Mouse (Mus musculus): ENCODE results near the gene Tmub2.

The Tmub2 gene

DNA sequence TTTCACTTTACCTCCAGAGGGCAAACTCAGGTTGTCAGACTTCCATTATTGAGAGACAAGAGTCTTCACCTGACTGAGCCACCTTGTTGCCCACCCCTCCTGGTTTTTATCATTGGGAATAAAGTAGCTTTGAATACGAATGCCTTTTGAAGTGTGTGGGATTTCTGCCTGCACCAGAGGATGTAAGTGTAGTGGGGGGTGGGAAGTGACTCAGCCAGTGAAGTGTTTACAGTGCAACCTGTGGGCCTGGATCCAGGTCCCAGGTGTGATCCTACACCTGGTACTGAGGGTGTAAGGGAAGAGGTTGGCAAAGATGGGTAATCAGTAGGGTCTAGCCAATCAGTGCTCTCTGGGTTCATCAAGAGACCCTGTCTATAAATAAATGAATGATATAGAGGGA is 38.8 kb downstream of the Tmub2 start:
- DNase-seq (ENCODE audit: low read depth, low spot score): no peak

DNA sequence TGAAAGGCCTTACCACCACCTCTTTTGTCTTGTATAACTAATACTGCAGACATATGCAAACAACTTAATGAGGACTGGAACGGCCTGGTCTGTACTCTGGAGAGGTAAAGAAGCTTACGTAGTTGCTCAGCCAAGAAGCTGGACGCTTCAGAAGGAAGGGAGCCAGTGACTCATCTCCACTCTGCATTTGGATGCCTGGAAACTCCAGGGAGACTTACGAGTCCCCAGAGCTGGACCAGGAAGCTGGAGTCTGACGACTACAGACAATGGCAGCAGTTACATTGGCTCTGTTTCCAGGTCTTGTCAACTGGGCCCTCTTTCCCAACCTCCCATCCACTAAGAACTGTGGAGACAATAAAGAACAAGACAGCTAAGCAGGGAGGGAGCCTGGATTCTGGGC is 42.5 kb downstream of the Tmub2 start:
- no peak for DNase-seq (ENCODE audit: low read depth, low spot score)

DNA sequence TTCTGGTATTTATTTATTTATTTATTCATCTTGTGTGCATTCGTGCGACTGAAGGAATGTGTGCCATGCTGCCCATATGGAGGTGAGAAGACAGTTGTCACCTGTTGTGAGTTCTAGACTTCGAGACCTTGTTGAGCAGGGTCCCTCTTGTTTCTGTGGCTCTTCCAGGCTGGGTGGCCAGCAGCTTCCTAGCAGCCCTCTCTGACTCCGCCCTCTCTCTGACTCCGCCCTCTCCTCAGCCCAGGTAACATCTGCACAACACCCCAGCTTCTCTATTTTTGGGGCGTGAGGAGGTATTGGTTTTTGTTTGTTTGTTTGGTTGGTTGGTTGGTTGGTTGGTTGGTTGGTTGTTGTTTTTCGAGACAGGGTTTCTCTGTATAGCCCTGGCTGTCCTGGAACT is 43.1 kb downstream of the Tmub2 start:
- no peak for DNase-seq (ENCODE audit: low read depth, low spot score)

DNA sequence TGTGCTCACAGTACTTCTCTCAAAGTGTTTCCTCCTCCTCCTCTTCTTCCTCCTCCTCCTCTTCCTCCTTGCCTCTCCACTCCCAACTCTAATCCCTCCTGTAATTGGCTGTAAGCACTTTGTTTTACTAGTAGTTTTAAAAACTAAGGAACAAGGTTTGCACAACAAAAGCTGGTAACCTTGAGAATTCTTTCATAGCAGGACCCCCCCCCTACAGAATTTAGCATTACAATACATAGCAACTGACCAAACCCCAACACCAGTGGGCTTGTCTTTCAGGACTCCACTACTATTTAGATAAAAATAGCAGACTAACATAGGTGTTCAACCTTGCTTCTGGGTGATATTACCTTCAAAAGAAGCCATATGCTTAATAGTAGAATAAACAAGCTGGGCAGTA is 44.8 kb downstream of the Tmub2 start:
- DNase-seq (ENCODE audit: low read depth, low spot score): no peak

DNA sequence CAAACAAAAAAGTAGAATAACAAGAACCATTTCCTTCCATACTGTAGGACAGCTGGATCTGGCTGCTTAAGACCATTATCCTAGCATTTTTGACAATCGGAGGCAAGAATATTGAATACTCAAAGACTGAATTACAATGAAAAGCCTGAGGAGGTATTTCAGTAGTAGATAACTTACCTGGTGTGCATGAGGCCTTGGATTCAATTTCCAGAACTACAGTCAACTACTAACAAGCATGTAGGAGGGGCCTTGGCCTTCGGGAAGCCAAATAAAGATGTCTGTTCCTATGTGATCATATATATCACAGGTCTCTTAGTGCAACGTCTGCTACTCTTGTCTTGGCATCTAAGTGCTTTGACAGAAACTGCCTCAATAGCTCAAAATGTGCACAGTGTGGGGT is 45.3 kb downstream of the Tmub2 start:
- DNase-seq (ENCODE audit: low read depth, low spot score): no peak

DNA sequence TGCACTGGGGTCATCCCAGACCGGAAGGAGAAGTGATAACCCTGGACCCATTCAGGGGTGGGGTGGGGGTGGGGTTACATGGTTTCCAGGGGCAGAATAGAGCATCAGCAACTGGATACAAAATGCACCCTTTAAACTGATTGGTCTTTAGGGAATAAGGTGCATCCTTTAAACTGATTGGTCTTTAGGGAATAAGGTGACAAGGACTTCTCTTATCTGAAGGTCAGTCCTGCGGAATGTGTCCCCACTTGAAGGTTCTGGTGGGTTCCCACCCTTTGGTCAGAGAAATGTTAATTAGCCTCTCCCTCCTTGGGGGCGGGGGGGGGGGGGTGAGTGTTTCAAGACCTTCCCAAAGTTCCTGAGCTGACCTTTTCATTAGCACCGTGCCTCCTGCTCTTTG is 47.1 kb downstream of the Tmub2 start:
- DNase-seq (ENCODE audit: low read depth, low spot score): no peak

DNA sequence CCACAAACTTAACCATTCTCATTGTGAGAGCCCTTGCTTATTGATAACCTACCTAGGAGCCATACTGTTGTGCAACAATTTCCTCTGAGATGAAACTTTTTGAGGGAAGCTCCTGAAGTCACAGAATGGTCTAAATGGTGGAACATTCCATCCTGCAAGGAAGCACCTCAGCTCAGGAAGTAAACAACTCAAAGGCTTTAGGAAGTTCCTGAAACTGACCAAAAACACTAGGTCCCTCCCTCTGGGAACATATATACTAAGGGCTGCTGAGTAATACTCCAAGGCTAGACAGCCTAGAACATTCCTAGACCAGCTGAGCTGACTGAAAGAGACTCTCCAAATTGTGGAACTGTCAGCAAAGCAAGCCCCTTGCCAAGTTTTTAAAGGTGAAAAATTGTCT is 48.3 kb downstream of the Tmub2 start:
- DNase-seq (ENCODE audit: low read depth, low spot score): no peak

DNA sequence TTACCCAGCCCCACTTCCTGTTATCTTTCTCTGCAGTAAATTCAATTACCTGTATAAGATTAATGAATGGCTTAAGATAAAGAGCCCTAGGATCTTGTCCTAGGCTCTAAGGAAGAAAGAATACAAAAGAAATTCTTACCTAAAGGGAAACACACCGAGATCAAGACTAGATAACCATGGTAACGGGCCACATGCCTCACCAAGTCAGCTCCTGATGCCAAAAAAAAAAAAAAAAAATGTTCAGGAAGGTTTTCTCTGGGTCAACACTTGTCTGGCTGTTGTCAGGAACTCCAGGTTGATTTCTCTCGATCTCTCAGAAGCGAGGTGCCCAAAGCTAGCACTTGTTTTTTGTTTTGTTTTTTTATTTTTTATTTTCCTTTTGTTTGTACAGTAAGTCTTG is 49.3 kb downstream of the Tmub2 start:
- no peak for DNase-seq (ENCODE audit: low read depth, low spot score)

DNA sequence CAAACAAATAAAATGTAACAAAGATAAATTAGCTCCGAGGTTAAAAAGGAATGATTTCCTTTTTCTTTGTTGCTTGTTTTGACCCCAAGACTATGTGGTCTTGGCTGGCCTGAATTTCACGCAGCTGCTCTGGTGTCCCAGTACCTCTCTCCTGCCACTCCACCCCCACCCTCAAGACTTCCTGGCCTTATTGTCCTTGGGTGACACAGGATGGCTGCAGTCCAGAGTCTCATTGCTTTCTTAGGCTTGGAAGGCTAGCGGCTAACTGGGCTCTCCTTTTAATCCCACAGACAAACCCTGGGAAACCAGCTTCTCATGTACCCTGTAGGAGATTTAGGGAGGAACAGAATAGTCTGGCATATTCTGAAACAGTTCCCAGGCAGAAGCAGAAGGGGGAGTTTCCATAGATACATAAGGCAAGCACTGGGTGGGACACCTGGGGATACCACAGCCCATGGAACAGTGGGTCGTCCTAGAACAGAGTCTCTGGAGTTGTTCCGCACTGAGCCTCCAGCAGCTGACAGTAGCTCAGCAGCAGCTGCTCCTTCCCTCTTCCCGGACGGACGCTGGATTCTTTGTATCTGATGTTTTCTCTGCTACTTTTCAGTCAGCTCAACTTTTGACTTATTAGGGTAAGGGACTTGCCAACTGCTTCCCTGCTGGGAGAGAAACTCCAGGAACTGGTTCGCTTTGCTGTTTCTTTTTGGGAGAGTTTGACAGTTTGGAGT is 50.4 kb downstream of the Tmub2 start:
- DNase-seq (ENCODE audit: low read depth, low spot score): no peak

DNA sequence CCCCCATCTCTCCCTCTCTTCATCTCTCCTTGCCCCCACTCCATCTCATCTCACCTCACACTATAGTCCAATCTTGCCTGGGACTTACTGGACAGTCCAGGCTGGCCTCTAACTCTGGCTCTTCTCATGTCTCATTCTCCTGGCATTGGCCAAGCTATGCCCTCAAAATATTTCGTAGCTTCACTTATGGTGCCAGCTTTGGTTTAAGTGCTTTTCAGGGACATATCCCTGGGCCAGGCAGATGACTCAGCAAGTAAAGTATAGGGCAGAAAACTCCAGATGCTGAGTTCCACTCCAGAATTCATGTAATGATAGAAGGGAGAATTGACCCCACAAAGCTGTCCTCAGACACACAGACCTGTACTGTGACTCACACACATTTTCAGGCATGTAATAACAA is 51.5 kb downstream of the Tmub2 start:
- no peak for DNase-seq (ENCODE audit: low read depth, low spot score)

DNA sequence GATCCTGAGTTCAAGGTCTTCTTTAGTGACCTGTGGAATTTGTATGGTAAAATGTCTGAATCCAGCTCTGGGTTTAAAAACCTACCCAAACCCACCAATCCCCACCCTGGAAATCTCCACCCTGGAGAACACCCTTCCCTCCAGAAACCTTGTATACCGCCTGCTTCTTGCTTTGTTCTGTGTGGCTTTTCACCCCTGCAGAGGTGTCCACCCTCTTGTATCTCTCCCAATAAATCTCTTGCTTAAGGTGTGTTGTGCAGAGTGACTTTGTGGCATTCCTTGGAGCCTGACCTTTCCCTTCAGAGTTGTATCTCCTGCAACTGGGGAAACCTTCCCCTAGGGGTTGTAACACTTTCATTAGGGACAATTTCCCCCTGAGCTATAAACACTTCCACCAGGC is 53.2 kb downstream of the Tmub2 start:
- no peak for DNase-seq (ENCODE audit: low read depth, low spot score)

DNA sequence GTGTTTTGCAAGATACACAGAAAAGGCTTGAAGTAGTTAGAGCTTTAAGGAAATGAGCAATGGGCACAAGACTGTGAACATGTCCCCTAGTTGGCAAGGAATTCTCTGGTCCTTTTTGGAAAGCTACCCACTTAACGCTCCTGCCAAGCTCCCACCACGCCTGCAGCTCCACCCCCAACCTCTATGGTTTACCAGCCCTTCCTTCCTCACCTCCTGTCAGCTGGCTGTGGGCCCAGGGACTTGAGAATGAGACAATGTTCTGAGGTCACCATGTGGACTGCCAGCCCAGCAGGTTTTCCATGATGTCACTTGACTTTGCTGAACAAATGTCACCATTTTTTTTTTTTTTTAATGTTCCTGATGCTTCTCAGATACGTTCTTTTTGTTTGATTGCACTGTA is 53.8 kb downstream of the Tmub2 start:
- DNase-seq (ENCODE audit: low read depth, low spot score): no peak
